Mouse (Mus musculus) splenic B cell, adult 2 months (primary cell): Measurements from ENCODE around the gene Lsm14b.
A peak's percentile ranks its signal among the peaks of the same experiment; 100 is the strongest.

Experiments
- DNase-seq: peaks from one replicate; pipeline ENCODE4 v3.0.0-alpha.2; 2011; ENCODE audit warnings: low read depth, low spot score
- H3K27me3 ChIP-seq: 2 replicates; pipeline ENCODE4 v1.6.1; 2012; ENCODE audit warnings: mild to moderate bottlenecking, low read length, moderate library complexity, mixed read lengths; ENCODE audit not compliant: control insufficient read depth, poor library complexity, insufficient read depth, severe bottlenecking
- H3K36me3 ChIP-seq: 2 replicates; pipeline ENCODE4 v1.6.1; 2012; ENCODE audit warnings: mild to moderate bottlenecking, low read length, moderate library complexity, mixed read lengths; ENCODE audit not compliant: control insufficient read depth, poor library complexity, insufficient read depth, severe bottlenecking

Lsm14b gene

DNA sequence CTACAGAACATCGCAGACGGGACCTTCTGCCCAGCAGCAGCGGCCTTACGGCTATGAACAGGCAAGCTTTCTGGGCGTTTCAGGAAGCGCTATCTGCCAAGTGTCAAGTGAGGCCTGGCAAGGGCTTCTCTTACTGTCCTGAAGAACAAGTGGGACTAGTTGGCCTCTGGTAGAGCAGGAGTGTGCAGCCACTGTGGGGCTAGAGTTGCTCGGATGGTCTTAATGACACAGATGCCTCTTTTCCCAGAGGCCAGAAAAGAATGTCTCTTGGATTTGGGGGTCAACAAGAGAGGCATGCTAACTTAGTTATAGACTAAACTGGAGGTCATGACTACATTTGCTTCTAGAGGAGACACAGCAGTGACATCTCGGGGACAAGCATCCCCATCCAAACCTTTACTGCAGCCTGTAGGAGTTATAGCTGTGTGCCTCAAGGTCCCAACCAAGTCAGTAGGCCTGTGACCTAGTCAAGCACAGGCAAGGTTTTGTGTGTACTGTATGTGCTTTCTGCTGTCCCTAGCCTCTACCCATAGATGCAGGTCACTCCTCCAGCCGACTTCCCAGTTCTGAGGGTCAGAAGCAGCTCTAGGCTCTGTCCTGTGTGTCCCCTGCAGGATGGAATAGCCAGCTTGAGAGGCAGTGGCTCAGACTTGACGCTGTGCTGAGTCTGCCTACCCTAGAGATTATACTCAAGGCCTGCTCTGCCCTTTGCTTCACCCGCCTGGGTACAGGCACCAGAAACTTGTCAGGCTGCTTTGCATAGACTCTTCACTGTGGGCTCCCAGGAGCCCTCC is 38.7 kb downstream of the Lsm14b start:
- Histone ChIP-seq H3K36me3 (0 out of 2 replicates have a peak, but pooled peaks cover 2% of the 10 kb centered on the region), H3K27me3 (no peaks in the 10 kb centered on the region)
- no peak for DNase-seq

DNA sequence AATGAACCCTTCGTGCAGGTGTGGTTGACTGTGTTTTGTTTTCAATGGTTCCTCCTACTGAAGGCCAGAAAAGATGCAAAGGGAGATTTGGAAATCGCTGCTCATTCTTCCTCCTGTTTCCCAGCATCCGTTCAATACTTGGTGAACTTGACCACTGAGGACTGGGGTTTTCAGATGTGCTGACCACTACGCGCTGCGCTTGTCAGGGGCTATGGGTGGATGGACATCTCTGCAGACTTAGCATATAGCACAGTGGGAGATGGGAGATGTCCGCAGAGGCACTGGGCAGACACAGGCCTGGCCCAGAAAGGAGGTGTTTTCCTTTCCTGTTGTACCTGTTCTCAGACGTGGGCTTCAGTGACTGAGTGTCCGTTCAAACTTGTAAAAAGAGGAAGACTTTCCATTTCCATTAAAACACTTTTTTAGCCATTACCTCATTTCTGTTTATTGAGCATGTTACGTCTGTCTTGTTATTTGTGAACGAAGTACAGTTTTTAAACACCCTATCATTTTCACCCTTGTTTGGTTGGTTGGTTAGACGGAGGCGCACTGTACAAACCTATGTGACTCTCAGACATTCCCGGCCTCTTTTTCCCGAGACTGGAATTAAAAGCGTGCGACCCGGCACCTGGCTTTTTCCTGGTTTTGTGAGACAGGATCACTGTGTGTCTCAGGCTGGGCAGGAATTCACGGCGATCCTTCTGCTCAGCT is 45.1 kb downstream of the Lsm14b start:
- no peaks in the 10 kb centered on the region for H3K27me3 ChIP-seq
- DNase-seq = no peak
- 0 out of 2 replicates have a peak, but pooled peaks cover 1% of the 10 kb centered on the region for H3K36me3 ChIP-seq

DNA sequence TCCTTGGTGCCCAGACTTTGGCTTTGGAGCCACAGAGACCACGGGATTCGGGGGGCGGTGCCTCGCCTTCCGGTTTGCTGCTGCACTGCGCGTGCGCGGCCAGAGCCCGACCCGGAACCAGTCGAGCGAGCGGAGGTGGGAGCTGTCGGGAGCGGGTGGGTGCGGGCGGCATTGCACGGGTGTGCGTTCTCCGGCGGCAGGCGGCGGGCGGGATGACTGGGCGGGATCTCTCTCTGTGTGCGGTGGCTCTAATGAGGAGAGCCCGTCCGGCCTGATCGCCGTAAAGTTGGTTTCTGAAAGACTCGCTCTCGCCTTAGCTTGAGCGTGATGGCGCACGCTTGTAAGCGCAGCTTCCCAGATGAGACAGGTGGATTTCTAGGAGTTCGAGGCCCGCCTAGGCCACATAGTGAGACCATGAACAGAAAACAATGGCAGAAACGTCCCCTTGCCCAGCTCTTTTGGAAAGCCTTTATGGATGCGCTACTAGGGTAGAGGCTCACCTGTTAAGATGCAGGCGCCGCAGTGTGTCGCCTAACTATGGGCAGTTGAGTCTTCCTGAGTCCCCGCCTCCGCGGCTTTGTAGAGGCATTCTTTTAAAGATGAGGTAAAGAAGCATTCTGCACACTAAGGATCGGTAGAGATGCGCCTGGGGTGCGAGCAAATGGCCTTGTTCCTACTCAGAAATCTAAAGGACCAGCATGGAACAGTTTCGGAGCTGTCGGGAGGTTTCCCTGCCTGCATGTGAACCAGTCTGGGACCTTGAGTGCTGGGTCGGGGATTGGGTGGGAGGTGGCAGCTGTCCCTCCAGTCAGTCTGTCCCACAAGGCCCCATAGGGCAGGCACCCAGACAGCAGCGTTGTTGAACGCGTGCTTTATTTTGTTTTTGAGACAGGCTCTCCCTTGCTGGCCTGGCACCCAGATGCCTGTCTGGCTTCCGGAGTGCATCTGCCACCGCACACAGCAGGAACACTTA is 46.0 kb downstream of the Lsm14b start, which contains the start of gene Mtg2:
TSS of gene Mtg2 (plus strand) at position 108 of the 973 bp plus-strand sequence.
- H3K27me3 ChIP-seq = no peaks in the 10 kb centered on the region
- H3K36me3 ChIP-seq = 0 out of 2 replicates have a peak, but pooled peaks cover 1% of the 10 kb centered on the region
- peak; percentile 92 for DNase-seq

DNA sequence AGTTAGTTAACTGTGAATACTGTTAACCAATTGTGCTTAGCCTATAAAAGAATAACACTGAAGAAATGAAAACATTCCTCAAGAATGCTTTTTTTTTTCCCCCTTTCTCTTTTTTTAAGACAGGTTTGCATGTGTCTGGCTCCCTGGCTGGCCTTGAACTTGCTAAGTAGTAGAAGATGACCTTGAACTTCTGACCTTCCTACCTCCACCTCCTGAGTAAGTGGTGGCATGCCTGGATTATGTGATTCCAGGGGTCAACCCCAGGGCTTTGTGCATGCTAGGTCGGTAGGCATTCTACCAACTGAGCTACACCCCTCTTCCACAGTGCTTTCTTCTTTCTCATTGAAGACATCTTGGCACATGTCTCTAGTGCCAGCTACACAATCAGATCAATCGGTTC is 46.9 kb downstream of the Lsm14b start:
- H3K36me3 ChIP-seq = 0 out of 2 replicates have a peak, but pooled peaks cover 1% of the 10 kb centered on the region
- H3K27me3 ChIP-seq = no peaks in the 10 kb centered on the region; the same call in 1 of the 2 replicates
- no peak for DNase-seq

DNA sequence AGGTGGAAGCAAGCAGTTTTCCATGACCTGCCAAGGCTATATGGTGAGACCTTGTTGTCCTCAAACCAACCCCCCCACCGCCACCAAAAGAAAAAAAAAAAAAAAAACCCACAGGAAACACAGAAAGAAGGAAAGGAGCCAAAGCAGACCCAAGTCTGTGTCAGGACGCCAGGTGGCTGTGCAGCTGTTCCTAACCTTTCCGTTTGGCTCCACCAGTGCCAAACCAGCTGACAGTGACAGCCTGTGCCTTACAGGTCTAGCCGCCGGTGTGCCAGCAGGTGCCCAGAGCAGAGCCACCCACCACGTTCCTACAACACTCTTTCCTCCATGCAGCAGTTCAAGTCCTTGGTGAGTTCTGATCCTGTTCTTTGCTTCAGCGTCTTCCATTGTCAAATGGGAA is 48.1 kb downstream of the Lsm14b start:
- no peak for DNase-seq
- 0 out of 2 replicates have a peak, but pooled peaks cover 1% of the 10 kb centered on the region for H3K36me3 ChIP-seq

DNA sequence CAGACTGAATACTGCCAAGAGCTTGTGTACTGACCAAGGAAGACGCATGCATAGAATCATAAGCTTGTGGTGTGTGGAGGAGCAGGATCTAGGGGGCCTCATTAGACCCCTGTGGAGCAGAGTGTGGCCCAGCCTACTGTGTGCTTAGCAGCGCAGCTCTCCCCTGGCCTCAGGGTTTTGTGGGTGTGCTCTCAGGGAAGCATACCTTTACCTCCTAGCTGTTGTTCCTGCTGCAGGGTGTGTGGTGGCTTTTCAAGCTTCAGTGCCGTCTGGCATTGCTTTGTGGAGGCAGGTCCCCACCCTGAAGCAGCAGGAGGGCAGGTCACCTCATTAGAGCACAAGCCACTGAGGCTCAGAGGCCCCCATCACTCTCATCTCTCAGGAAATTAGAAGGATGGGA is 52.8 kb downstream of the Lsm14b start:
- H3K27me3 ChIP-seq = no peaks in the 10 kb centered on the region; the same call in 1 of the 2 replicates
- H3K36me3 ChIP-seq = peaks cover 4% of the 10 kb centered on the region; the same call in 1 of the 2 replicates
- DNase-seq = no peak

More for the DNA sequence above, 48.1 kb downstream of the Lsm14b start:
- no peaks in the 10 kb centered on the region; the same call in 1 of the 2 replicates for H3K27me3 ChIP-seq

DNA sequence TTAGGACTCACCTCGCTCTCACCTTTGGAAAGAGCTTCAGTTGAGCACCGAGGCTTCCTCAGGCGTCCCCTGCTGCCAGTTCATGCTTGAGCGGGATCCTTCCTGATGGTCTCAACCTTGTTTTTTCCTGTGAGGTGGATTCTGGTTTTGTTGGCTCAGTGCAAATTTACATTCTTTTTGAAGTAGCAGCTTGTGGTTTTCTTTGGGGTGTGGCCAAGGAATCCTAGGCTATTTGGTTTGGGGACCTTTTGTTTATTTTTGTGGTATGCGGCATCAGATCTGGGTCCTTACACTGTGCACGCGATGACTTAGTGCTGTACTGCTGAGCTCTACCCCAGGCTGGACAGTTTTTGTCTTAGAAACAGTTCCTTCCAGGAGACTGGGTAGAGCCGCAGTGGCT is 55.9 kb downstream of the Lsm14b start:
- DNase-seq = no peak
- H3K36me3 ChIP-seq = peaks cover 3% of the 10 kb centered on the region; the same call in 1 of the 2 replicates
- H3K27me3 ChIP-seq = no peaks in the 10 kb centered on the region; the same call in 1 of the 2 replicates

DNA sequence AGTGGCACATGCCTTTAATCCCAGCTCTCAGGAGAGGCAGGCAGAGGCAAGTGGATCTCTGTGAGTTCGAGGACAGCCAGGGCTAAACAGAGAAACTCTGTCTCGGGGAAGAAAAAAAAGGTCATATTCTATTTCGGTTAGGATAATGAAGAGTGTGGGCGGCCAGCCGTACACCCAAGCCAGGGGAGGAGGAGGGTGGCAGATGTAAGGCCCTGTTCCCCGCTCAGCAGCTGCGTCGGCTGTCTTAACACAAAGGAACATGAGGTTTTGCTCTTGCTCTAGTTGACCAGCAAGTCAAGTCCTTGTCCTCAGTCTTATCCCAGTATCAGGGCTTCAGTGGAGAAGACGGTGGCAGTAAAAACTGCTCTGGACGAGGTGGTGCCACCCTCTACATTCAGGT is 58.3 kb downstream of the Lsm14b start:
- H3K36me3 ChIP-seq = peaks cover 3% of the 10 kb centered on the region; the same call in 1 of the 2 replicates
- H3K27me3 ChIP-seq = no peaks in the 10 kb centered on the region
- no peak for DNase-seq

DNA sequence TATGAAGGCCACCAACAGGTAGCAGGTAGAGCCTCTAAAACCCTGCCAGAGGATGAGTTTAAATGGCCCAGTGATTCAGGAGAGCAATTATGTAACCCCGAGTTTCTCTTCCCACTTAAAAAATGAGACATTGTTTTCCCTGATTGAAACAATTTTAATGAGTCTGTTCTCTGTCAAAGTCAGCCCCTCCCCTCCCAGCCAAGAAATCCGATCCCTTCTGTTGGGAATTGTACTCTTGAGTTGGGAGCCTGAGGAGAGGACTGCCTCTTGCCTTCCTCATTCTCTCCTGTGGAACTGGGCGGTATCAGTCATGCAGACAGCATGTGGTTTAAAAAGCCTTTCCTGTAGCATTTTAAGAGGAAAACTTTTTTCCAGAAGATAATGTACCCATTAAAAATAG is 59.8 kb downstream of the Lsm14b start:
- H3K36me3 ChIP-seq = peaks cover 3% of the 10 kb centered on the region; the same call in 1 of the 2 replicates
- H3K27me3 ChIP-seq = no peaks in the 10 kb centered on the region
- DNase-seq = no peak
